Mouse (Mus musculus) liver, postnatal 0 days (tissue): ENCODE measurements at regions not wholly inside any gene's neighbourhood (a gene's known extent, or its start where the extent isn't known, plus 50 kb on each side); places are given as distances from the start of the nearest gene placed in this dataset.
A peak's percentile ranks its signal among the peaks of the same experiment; 100 is the strongest.

Source experiments
- ATAC-seq: fragments of 200-750 bp; cut with Nextera tagmentation; 2 replicates; pipeline ENCODE4 v1.8.0; 2017; ENCODE audit warnings: mild to moderate bottlenecking, moderate library complexity
- DNase-seq: peaks from one replicate; pipeline ENCODE4 v3.0.0-alpha.2; 2016
- H3K27ac ChIP-seq: fragments of 300-500 bp; sonication (generic); 2 replicates; pipeline ENCODE4 v1.5.1; 2014; ENCODE audit warnings: antibody characterized with exemption, moderate library complexity, mild to moderate bottlenecking, low read depth
- H3K27me3 ChIP-seq: fragments of 300-500 bp; sonication (generic); 2 replicates; pipeline ENCODE4 v1.6.1; 2014; ENCODE audit warnings: low read length, control low read depth, mixed read lengths; ENCODE audit not compliant: insufficient read depth
- H3K36me3 ChIP-seq: fragments of 300-500 bp; sonication (generic); replicated peaks from 2 replicates; pipeline ENCODE4 v1.6.1; 2014; ENCODE audit warnings: mild to moderate bottlenecking, control low read depth, low read length, moderate library complexity, mixed read lengths; ENCODE audit not compliant: insufficient read depth
- H3K4me1 ChIP-seq: fragments of 300-500 bp; sonication (generic); 2 replicates; pipeline ENCODE4 v1.6.1; 2014; ENCODE audit warnings: antibody characterized with exemption, mild to moderate bottlenecking, control low read depth; ENCODE audit not compliant: insufficient read depth
- H3K4me2 ChIP-seq: fragments of 300-500 bp; sonication (generic); 2 replicates; pipeline ENCODE4 v1.6.1; 2014; ENCODE audit warnings: low read depth, mild to moderate bottlenecking, low read length, moderate library complexity, mixed read lengths
- H3K4me3 ChIP-seq: fragments of 300-500 bp; sonication (generic); 2 replicates; pipeline ENCODE4 v1.5.1; 2014; ENCODE audit warnings: low read depth, low read length
- H3K9ac ChIP-seq: fragments of 300-500 bp; sonication (generic); replicated peaks from 2 replicates; pipeline ENCODE4 v1.6.1; 2014; ENCODE audit warnings: mild to moderate bottlenecking, moderate library complexity
- H3K9me3 ChIP-seq: fragments of 300-500 bp; sonication (generic); 2 replicates; pipeline ENCODE4 v1.6.1; 2016; ENCODE audit warnings: mild to moderate bottlenecking, control low read depth, low read length, mixed read lengths
- CTCF ChIP-seq: sonication (generic); IDR thresholded peaks from 2 replicates; pipeline ENCODE4 v1.5.1; 2016; ENCODE audit warnings: antibody characterized with exemption, low read depth
- EP300 ChIP-seq: IDR thresholded peaks from 2 replicates; pipeline ENCODE4 v1.6.1; 2016; ENCODE audit warnings: antibody characterized with exemption, low read depth, mild to moderate bottlenecking
- WGBS: fragments of 180-500 bp; shearing (Covaris S2); extraction: QIAGEN DNeasy Blood & Tissue Kit; methylation state at CpG from one replicate; pipeline ENCODE4 v1.1.7; 2014; ENCODE audit not compliant: insufficient replicate concordance; 5-methylcytosine and 5-hydroxymethylcytosine counted together

DNA sequence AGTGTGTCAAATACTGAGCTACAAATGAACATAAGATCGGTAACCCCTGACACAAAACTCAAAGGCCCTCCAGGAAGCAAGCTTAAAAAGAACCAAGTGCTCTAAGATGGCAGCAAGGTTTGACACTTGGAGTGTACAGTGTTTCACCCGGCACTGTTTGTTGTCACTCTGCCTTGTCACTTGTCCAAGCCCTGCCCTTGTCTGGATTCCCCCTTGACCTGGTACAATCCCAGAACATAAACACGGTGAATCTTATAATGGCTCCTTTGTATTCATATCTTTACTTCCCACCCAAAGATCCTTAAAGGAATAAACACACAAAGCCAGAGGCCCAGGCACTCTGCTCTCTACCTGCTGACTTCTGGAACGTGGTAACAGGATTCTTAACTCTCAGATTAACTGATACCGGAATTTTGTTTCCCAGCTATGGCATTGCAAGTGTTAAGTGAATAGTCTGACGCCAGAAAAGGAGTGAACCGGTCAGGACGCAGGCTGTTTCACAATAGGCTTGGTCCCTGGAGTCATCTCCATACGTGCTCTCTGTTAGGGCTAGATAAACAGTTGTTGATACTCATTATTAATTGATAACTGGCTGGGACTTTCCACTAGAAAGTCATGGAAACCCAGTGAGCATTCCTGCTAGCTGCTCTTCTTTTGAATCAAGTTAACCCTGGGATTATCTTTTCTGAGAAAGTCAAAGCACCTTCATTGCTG, 95.9 kb upstream of the Ankrd55 start:
- peaks cover 13% of the 10 kb centered on the region; the same call in 1 of the 2 replicates for H3K4me1 ChIP-seq
- no peak for DNase-seq

GRCm38 (mm10) chr13:112193676-112194075, 94.6 kb upstream of the Ankrd55 start:
- no peak overlapping the region for H3K4me3 ChIP-seq
- 81% methylated on average over 5 of the region's 5 CpGs for WGBS
- H3K27ac ChIP-seq = no peak overlapping the region
- no peaks in the 10 kb centered on the region for H3K9me3 ChIP-seq
- peaks cover 13% of the 10 kb centered on the region; the same call in 1 of the 2 replicates for H3K4me1 ChIP-seq
- no peak overlapping the region for H3K9ac ChIP-seq
- DNase-seq = no peak
- TF ChIP-seq CTCF (no peak), EP300 (no peak)
- H3K4me2 ChIP-seq = no peak overlapping the region
- no peaks in the 10 kb centered on the region for H3K27me3 ChIP-seq
- no peak for ATAC-seq
- no peaks in the 10 kb centered on the region for H3K36me3 ChIP-seq

More for the DNA sequence above, 95.9 kb upstream of the Ankrd55 start:
- 0 out of 2 replicates have a peak overlapping the region, but pooled peaks have one; percentile 4 for H3K27ac ChIP-seq
- peak; percentile 87 for ATAC-seq
- H3K4me2 ChIP-seq = no peak overlapping the region
- H3K36me3 ChIP-seq = no peaks in the 10 kb centered on the region
- no peak overlapping the region for H3K9ac ChIP-seq
- no peak overlapping the region for H3K4me3 ChIP-seq
- H3K27me3 ChIP-seq = no peaks in the 10 kb centered on the region
- no peak for TF ChIP-seq CTCF
- no peak for TF ChIP-seq EP300
- H3K9me3 ChIP-seq = no peaks in the 10 kb centered on the region
- 48% methylated on average over 9 of the region's 9 CpGs for WGBS

DNA sequence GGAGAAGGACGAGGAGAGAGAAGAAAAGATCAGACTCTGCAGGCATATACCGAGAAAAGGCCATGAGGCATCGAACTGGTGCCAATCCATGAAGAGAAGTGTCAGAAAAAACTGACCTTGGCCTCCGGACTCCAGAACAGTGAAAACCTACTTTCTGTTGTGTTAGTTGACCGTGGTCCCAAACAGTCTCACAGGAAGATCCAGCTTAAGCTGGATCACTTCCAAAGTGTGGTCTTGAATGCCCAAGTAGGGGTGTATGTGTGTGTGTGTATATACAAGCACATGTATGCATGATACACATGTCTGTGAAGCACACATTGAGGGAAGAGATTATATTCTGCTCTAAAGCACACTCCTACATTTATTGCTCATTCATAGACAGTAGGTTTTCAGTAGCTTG, 93.3 kb upstream of the Ankrd55 start:
- Histone ChIP-seq H3K4me2 (no peak overlapping the region), H3K36me3 (no peaks in the 10 kb centered on the region), H3K4me3 (no peak overlapping the region), H3K9ac (no peak overlapping the region), H3K27me3 (no peaks in the 10 kb centered on the region), H3K4me1 (peaks cover 6% of the 10 kb centered on the region; the same call in 1 of the 2 replicates), H3K27ac (no peak overlapping the region), H3K9me3 (no peaks in the 10 kb centered on the region)
- ATAC-seq = no peak
- DNase-seq = no peak
- 77% methylated on average over 5 of the region's 5 CpGs for WGBS
- TF ChIP-seq CTCF = no peak
- no peak for TF ChIP-seq EP300

DNA sequence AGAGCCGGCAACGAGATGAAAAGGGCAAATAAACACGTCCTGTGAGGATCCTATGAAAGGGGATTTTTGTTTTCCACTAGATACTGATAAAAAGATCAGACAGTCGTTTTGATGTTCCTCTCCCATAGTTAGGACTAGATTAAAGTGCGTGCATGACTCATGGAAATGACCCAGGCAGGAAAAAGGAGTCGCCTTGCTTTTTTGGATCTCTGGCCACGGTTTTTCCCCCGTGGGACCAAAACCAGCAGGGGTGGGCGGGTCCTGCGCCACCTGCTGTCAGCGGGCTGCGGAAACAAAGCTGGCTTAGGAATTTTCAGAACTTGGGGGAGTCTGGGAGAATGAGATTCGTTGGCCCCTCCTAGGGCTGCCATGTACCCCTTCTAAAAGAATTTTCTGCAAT, 91.5 kb upstream of the Ankrd55 start:
- H3K27ac ChIP-seq = no peak overlapping the region
- H3K4me3 ChIP-seq = no peak overlapping the region
- peak overlapping the region; percentile 59 for H3K4me2 ChIP-seq
- H3K4me1 ChIP-seq = peaks cover 6% of the 10 kb centered on the region; the same call in 1 of the 2 replicates
- H3K27me3 ChIP-seq = no peaks in the 10 kb centered on the region
- DNase-seq (peak; percentile 68), ATAC-seq (peak; percentile 26; the same call in 1 of the 2 replicates)
- H3K9me3 ChIP-seq = no peaks in the 10 kb centered on the region
- no peaks in the 10 kb centered on the region for H3K36me3 ChIP-seq
- H3K9ac ChIP-seq = no peak overlapping the region
- TF ChIP-seq CTCF (peak; percentile 78), EP300 (no peak)
- 13% methylated on average over 13 of the region's 13 CpGs for WGBS

DNA sequence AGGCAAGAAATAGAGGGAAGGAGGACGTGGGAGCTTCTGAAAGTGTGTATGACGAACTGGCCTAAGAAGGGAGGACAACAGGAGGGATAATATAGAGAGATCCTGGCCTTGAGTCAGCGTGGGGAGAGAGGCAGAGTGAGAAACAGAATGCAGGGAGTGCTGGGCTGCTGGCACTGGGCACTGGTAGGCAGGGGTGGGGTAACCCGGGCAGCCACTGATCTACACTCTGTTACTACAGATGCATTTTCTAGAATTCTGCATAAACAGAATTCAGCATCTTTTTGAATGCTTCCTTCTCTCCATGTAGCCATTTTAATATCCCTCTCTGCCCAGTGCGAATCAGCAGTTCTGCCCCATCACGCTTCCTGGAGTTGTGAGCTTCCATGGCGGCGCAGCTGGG, 84.5 kb upstream of the Ankrd55 start:
- 73% methylated on average over 8 of the region's 8 CpGs for WGBS
- no peaks in the 10 kb centered on the region for H3K36me3 ChIP-seq
- H3K9ac ChIP-seq = no peak overlapping the region
- H3K4me3 ChIP-seq = no peak overlapping the region
- no peak for TF ChIP-seq EP300
- no peak for TF ChIP-seq CTCF
- H3K4me1 ChIP-seq = no peaks in the 10 kb centered on the region
- H3K27ac ChIP-seq = no peak overlapping the region
- H3K27me3 ChIP-seq = no peaks in the 10 kb centered on the region
- H3K4me2 ChIP-seq = no peak overlapping the region
- ATAC-seq (no peak), DNase-seq (no peak)
- H3K9me3 ChIP-seq = no peaks in the 10 kb centered on the region

DNA sequence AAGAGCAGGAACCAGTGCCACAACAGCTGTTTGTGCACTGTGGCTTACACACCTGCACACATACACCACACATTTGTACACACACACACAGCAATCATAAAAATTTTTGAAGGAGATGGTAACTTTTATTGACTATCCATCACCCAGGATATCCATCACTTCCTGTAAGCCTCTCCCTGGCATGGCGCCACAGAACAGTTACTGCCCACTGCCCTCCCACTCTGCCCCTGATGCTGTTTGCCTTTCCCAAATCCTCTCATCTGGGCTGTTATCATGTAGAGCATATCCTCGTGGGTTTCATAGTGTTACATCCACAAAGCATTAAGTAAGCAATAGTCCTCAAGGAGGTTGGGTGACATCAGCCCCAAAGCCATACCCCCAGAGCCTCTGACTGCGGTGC, 84.0 kb upstream of the Ankrd55 start:
- H3K27ac ChIP-seq = no peak overlapping the region
- TF ChIP-seq EP300 (no peak), CTCF (no peak)
- no peaks in the 10 kb centered on the region for H3K9me3 ChIP-seq
- H3K36me3 ChIP-seq = no peaks in the 10 kb centered on the region
- no peak for ATAC-seq
- H3K4me2 ChIP-seq = no peak overlapping the region
- no peak overlapping the region for H3K9ac ChIP-seq
- H3K4me1 ChIP-seq = no peaks in the 10 kb centered on the region
- no peaks in the 10 kb centered on the region for H3K27me3 ChIP-seq
- no peak for DNase-seq
- no peak overlapping the region for H3K4me3 ChIP-seq
- 66% methylated on average over 3 of the region's 3 CpGs for WGBS
